Mouse (Mus musculus): ENCODE measurements around the gene Usp47.

DNA sequence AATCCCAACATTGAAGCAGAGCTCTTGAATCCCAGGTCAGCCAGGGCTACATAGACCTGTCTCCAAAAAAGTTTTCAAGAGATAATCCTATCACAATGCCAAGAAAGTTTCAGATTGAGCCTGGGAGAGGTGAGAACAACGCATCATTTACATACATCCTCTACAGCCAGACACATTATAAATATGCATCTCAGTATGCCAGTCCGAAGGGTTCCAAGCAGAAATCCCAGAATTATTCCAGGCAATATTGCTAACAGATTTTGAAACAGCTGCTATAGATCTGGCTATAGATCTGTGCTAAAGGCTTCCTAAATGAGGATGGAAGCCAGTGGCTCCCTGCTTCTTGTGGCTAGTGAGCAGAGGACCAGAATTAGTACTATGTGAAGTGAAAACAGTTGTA lies 77.6 kb downstream of the Usp47 start:
- no peak for TF ChIP-seq MAX (IDR thresholded peaks at IDR 0.05)
- no peak for TF ChIP-seq CEBPB (IDR thresholded peaks at IDR 0.05; ENCODE audit: low read depth)
- no peak for TF ChIP-seq CTCF (IDR thresholded peaks at IDR 0.05; ENCODE audit: control insufficient read depth, insufficient read depth, insufficient read length)
- TF ChIP-seq USF1 (IDR thresholded peaks at IDR 0.05; ENCODE audit: low read depth), result no peak

All from C2C12 (cell line).